Mouse (Mus musculus): Measurements from ENCODE around the gene Drp2. TPM values are rescaled to one million over a fixed set of nuclear protein-coding genes. Genes with fewer than 3 reads are reported as not detected.

Drp2 gene
- polyA plus RNA-seq, 1 experiment = 0.39 TPM

DNA sequence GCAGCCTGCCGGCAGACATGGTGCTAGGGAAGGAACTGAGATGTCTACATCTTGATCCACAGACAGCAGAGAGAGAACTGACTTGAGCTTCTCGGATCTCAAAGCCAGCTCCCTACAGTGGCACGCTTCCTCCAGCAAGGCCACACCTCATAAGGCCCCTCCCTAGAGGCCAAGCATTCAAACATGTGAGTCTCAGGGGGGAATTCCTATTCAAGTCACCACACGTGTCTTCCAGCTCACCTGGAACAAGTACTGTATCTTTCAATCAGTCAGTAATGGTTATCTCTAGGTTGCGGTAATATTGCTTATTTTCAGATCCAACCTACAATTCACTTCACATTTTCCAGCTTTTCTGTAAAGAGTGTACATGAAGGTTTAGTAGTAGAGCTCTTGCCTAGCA is 15.7 kb downstream of the Drp2 start:
- TF ChIP-seq POLR2A (IDR thresholded peaks at IDR 0.05; ENCODE audit: insufficient read depth, low read length) (no peak), CTCF (IDR thresholded peaks at IDR 0.05; ENCODE audit: low read depth, low read length) (no peak), EP300 (IDR thresholded peaks at IDR 0.05; ENCODE audit: insufficient read depth, low read depth, low read length) (no peak)
- Histone ChIP-seq H3K4me3 (ENCODE audit: low read depth, low read length) (no peak overlapping the region), H3K4me1 (ENCODE audit: control insufficient read depth, insufficient read depth, low read length) (no peaks in the 10 kb centered on the region), H3K9me3 (replicated peaks; ENCODE audit: control insufficient read depth, insufficient read depth, low read length, poor library complexity, severe bottlenecking) (no peaks in the 10 kb centered on the region), H3K27ac (ENCODE audit: insufficient read depth, low read length) (no peak overlapping the region), H3K9ac (ENCODE audit: low read depth, poor library complexity, severe bottlenecking) (no peak overlapping the region), H3K27me3 (ENCODE audit: control insufficient read depth, insufficient read depth, low read length, poor library complexity, severe bottlenecking) (no peaks in the 10 kb centered on the region), H3K36me3 (ENCODE audit: control insufficient read depth, insufficient read depth, low read length, poor library complexity, severe bottlenecking) (no peaks in the 10 kb centered on the region)

GRCm38 (mm10) chrX:134424263-134424662 is 19.9 kb downstream of the Drp2 start:
- Histone ChIP-seq H3K36me3 (ENCODE audit: control insufficient read depth, insufficient read depth, low read length, poor library complexity, severe bottlenecking) (no peaks in the 10 kb centered on the region), H3K4me3 (ENCODE audit: low read depth, low read length) (no peak overlapping the region), H3K27ac (ENCODE audit: insufficient read depth, low read length) (no peak overlapping the region), H3K9me3 (replicated peaks; ENCODE audit: control insufficient read depth, insufficient read depth, low read length, poor library complexity, severe bottlenecking) (no peaks in the 10 kb centered on the region), H3K4me1 (ENCODE audit: control insufficient read depth, insufficient read depth, low read length) (no peaks in the 10 kb centered on the region), H3K9ac (ENCODE audit: low read depth, poor library complexity, severe bottlenecking) (no peak overlapping the region), H3K27me3 (ENCODE audit: control insufficient read depth, insufficient read depth, low read length, poor library complexity, severe bottlenecking) (no peaks in the 10 kb centered on the region)
- TF ChIP-seq CTCF (IDR thresholded peaks at IDR 0.05; ENCODE audit: low read depth, low read length) = no peak
- no peak for TF ChIP-seq POLR2A (IDR thresholded peaks at IDR 0.05; ENCODE audit: insufficient read depth, low read length)
- TF ChIP-seq EP300 (IDR thresholded peaks at IDR 0.05; ENCODE audit: insufficient read depth, low read depth, low read length) = no peak

DNA sequence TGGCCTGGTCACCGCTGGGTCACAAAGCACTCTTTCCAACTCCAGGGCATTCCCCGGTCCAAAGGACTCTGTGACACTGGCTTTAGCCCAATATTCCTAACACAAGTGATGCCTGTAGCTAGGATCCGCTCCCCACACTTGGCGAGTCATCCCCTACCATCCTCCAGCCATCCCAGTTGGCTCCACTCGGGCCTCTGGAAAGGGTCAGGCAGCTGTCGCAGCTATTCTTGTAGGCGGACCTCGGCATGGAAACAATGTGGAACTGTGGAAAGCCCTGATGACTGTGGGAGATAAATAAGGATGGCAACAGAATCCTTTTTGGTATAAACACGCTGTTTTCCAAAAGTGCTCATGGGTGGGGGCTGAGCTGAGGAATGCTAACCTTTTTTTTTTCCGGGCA is 21.4 kb downstream of the Drp2 start:
- Histone ChIP-seq H3K9me3 (replicated peaks; ENCODE audit: control insufficient read depth, insufficient read depth, low read length, poor library complexity, severe bottlenecking) (no peaks in the 10 kb centered on the region), H3K9ac (ENCODE audit: low read depth, poor library complexity, severe bottlenecking) (no peak overlapping the region), H3K27ac (ENCODE audit: insufficient read depth, low read length) (no peak overlapping the region)

DNA sequence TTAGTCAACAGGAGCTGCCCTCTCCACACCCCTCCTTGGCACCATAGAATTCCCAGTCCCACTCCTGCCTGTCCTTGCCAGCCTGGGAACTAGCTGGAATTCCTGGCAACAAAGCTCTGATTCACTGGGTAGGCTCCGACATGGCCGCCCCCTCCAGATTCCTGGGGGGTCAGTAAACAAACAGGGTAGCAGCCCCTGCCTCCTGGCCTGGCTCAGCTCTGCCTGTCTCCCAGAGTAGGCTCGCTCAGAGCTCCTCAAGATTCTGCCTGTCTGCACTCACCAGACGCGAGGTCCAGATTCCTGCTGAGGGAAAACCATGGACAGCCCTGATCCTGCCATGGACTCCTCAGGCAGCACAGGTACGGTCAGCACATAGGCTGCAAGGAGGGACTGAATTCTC is 22.5 kb downstream of the Drp2 start:
- TF ChIP-seq POLR2A (IDR thresholded peaks at IDR 0.05; ENCODE audit: insufficient read depth, low read length) = no peak
- TF ChIP-seq CTCF (IDR thresholded peaks at IDR 0.05; ENCODE audit: low read depth, low read length) = no peak
- TF ChIP-seq EP300 (IDR thresholded peaks at IDR 0.05; ENCODE audit: insufficient read depth, low read depth, low read length) = no peak
- H3K9me3 ChIP-seq (replicated peaks; ENCODE audit: control insufficient read depth, insufficient read depth, low read length, poor library complexity, severe bottlenecking) = no peaks in the 10 kb centered on the region
- no peaks in the 10 kb centered on the region for H3K4me1 ChIP-seq (ENCODE audit: control insufficient read depth, insufficient read depth, low read length)
- no peak overlapping the region for H3K9ac ChIP-seq (ENCODE audit: low read depth, poor library complexity, severe bottlenecking)
- H3K27me3 ChIP-seq (ENCODE audit: control insufficient read depth, insufficient read depth, low read length, poor library complexity, severe bottlenecking) = no peaks in the 10 kb centered on the region
- H3K27ac ChIP-seq (ENCODE audit: insufficient read depth, low read length) = no peak overlapping the region
- no peak overlapping the region for H3K4me3 ChIP-seq (ENCODE audit: low read depth, low read length)
- H3K36me3 ChIP-seq (ENCODE audit: control insufficient read depth, insufficient read depth, low read length, poor library complexity, severe bottlenecking) = no peaks in the 10 kb centered on the region

More for the DNA sequence above, 21.4 kb downstream of the Drp2 start:
- no peaks in the 10 kb centered on the region for H3K36me3 ChIP-seq (ENCODE audit: control insufficient read depth, insufficient read depth, low read length, poor library complexity, severe bottlenecking)
- no peaks in the 10 kb centered on the region for H3K4me1 ChIP-seq (ENCODE audit: control insufficient read depth, insufficient read depth, low read length)
- no peak overlapping the region for H3K4me3 ChIP-seq (ENCODE audit: low read depth, low read length)
- no peaks in the 10 kb centered on the region for H3K27me3 ChIP-seq (ENCODE audit: control insufficient read depth, insufficient read depth, low read length, poor library complexity, severe bottlenecking)
- TF ChIP-seq POLR2A (IDR thresholded peaks at IDR 0.05; ENCODE audit: insufficient read depth, low read length) = no peak
- TF ChIP-seq CTCF (IDR thresholded peaks at IDR 0.05; ENCODE audit: low read depth, low read length) = no peak
- TF ChIP-seq EP300 (IDR thresholded peaks at IDR 0.05; ENCODE audit: insufficient read depth, low read depth, low read length) = no peak

DNA sequence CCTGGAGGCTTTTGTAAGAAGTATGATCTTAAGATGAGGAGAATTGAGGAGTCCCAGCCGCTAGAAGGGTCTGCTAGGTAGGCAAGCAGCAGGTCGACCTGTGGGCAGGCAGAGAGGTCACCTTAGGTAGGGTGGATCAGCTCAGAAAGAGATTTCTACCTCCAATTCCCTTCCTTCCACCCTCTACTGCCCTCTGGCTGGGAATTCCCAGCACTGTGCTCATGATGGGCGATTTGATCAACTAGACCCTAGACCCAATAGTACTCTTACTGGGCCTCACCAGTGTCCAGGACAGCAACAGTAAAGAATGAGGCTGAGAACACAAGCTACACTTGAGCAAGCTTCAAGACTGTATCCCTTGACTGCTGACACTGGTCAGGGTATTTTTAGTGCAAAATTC is 23.0 kb downstream of the Drp2 start:
- no peaks in the 10 kb centered on the region for H3K4me1 ChIP-seq (ENCODE audit: control insufficient read depth, insufficient read depth, low read length)
- no peak overlapping the region for H3K9ac ChIP-seq (ENCODE audit: low read depth, poor library complexity, severe bottlenecking)
- H3K36me3 ChIP-seq (ENCODE audit: control insufficient read depth, insufficient read depth, low read length, poor library complexity, severe bottlenecking) = no peaks in the 10 kb centered on the region
- TF ChIP-seq EP300 (IDR thresholded peaks at IDR 0.05; ENCODE audit: insufficient read depth, low read depth, low read length) (no peak), POLR2A (IDR thresholded peaks at IDR 0.05; ENCODE audit: insufficient read depth, low read length) (no peak), CTCF (IDR thresholded peaks at IDR 0.05; ENCODE audit: low read depth, low read length) (no peak)
- H3K4me3 ChIP-seq (ENCODE audit: low read depth, low read length) = no peak overlapping the region
- no peaks in the 10 kb centered on the region for H3K27me3 ChIP-seq (ENCODE audit: control insufficient read depth, insufficient read depth, low read length, poor library complexity, severe bottlenecking)
- no peaks in the 10 kb centered on the region for H3K9me3 ChIP-seq (replicated peaks; ENCODE audit: control insufficient read depth, insufficient read depth, low read length, poor library complexity, severe bottlenecking)
- no peak overlapping the region for H3K27ac ChIP-seq (ENCODE audit: insufficient read depth, low read length)

DNA sequence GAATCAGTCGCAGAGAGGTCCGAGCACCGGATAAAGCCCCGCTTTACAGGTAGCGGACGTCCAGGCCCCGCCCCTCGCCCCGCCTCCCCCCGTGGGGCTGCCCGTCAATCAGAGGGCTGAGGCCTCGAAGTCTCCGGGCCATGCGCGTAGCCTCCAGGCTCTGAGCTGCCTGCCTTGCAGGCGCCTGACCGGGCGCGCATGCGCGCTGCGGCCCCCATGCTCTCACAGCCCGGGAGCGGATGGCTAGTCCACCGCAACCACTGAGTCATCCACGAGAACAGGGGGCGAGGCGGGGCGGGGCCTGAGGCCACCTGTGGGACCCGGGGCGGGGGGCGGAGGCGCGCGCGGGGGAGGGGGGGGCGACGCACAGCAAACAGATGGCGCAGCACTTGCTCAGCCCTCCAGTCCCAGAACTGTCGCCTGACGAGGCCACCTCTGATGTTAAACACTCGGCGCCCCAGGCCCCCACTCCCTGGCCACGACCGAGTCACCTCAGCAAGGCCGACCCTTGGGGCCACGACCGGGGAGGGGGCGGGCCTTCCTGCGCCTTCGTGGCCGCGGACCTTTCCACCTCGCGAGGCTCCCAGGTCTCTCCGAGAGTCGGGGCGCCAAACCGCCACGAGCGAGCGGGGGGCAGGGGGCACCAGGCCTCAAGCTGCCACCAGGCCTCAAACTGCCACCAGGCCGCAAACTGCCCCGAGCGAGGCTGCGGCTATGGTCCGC is 70.8 kb downstream of the Drp2 start:
- peaks cover 6% of the 10 kb centered on the region for H3K27me3 ChIP-seq (ENCODE audit: control insufficient read depth, insufficient read depth, low read length, poor library complexity, severe bottlenecking)
- H3K9me3 ChIP-seq (replicated peaks; ENCODE audit: control insufficient read depth, insufficient read depth, low read length, poor library complexity, severe bottlenecking) = no peaks in the 10 kb centered on the region
- H3K4me3 ChIP-seq (ENCODE audit: low read depth, low read length) = 0 out of 2 replicates have a peak overlapping the region, but pooled peaks have one; percentile 22
- no peak overlapping the region for H3K27ac ChIP-seq (ENCODE audit: insufficient read depth, low read length)
- H3K4me1 ChIP-seq (ENCODE audit: control insufficient read depth, insufficient read depth, low read length) = no peaks in the 10 kb centered on the region
- no peak for TF ChIP-seq EP300 (IDR thresholded peaks at IDR 0.05; ENCODE audit: insufficient read depth, low read depth, low read length)
- no peak for TF ChIP-seq POLR2A (IDR thresholded peaks at IDR 0.05; ENCODE audit: insufficient read depth, low read length)
- no peak for TF ChIP-seq CTCF (IDR thresholded peaks at IDR 0.05; ENCODE audit: low read depth, low read length)
- H3K9ac ChIP-seq (ENCODE audit: low read depth, poor library complexity, severe bottlenecking) = no peak overlapping the region
- no peaks in the 10 kb centered on the region for H3K36me3 ChIP-seq (ENCODE audit: control insufficient read depth, insufficient read depth, low read length, poor library complexity, severe bottlenecking)
